Mouse (Mus musculus): ENCODE data around the gene Sh2b2. TPM values are rescaled to one million over a fixed set of nuclear protein-coding genes. Genes with fewer than 3 reads are reported as not detected.

Sh2b2 gene
- polyA plus RNA-seq, 1 experiment, result 5.1 TPM

GRCm38 (mm10) chr5:136230348-136231035 lies 15.9 kb downstream of the Sh2b2 start:
- Histone ChIP-seq H3K4me3 (replicated peaks; ENCODE audit: control insufficient read depth, low read depth, low read length) (no peak overlapping the region), H3K27ac (ENCODE audit: control insufficient read depth, insufficient read depth, low read depth, low read length, poor library complexity) (no peak overlapping the region), H3K4me1 (ENCODE audit: control insufficient read depth, insufficient read depth, low read length) (no peaks in the 10 kb centered on the region; the same call in 1 of the 2 replicates)
- TF ChIP-seq POLR2A (IDR thresholded peaks at IDR 0.05; ENCODE audit: borderline replicate concordance, control insufficient read depth, low read depth, low read length) (no peak), CTCF (IDR thresholded peaks at IDR 0.05; ENCODE audit: control insufficient read depth, insufficient read depth, low read length) (no peak)
- WGBS, result 71% methylated on average over 4 of the region's 4 CpGs

- TF ChIP-seq POLR2A (IDR thresholded peaks at IDR 0.05; ENCODE audit: borderline replicate concordance, control insufficient read depth, low read depth, low read length), result no peak
- no peak for TF ChIP-seq CTCF (IDR thresholded peaks at IDR 0.05; ENCODE audit: control insufficient read depth, insufficient read depth, low read length)
- WGBS, result 22% methylated on average over 7 of the region's 7 CpGs
- Histone ChIP-seq H3K4me3 (replicated peaks; ENCODE audit: control insufficient read depth, low read depth, low read length) (no peak overlapping the region), H3K27ac (ENCODE audit: control insufficient read depth, insufficient read depth, low read depth, low read length, poor library complexity) (no peak overlapping the region), H3K4me1 (ENCODE audit: control insufficient read depth, insufficient read depth, low read length) (no peaks in the 10 kb centered on the region; the same call in 1 of the 2 replicates)
These were observed 20.0 kb downstream of the Sh2b2 start for GRCm38 (mm10) chr5:136226246-136226876.

GRCm38 (mm10) chr5:136218585-136218984 lies 27.8 kb downstream of the Sh2b2 start:
- Histone ChIP-seq H3K4me3 (replicated peaks; ENCODE audit: control insufficient read depth, low read depth, low read length) (no peak overlapping the region), H3K27ac (ENCODE audit: control insufficient read depth, insufficient read depth, low read depth, low read length, poor library complexity) (no peak overlapping the region), H3K4me1 (ENCODE audit: control insufficient read depth, insufficient read depth, low read length) (peaks cover 6% of the 10 kb centered on the region; the same call in 1 of the 2 replicates)
- WGBS, result 89% methylated on average over 12 of the region's 12 CpGs
- TF ChIP-seq CTCF (IDR thresholded peaks at IDR 0.05; ENCODE audit: control insufficient read depth, insufficient read depth, low read length) (no peak), POLR2A (IDR thresholded peaks at IDR 0.05; ENCODE audit: borderline replicate concordance, control insufficient read depth, low read depth, low read length) (no peak)

- Histone ChIP-seq H3K4me1 (ENCODE audit: control insufficient read depth, insufficient read depth, low read length) (peaks cover 7% of the 10 kb centered on the region; the same call in 1 of the 2 replicates), H3K27ac (ENCODE audit: control insufficient read depth, insufficient read depth, low read depth, low read length, poor library complexity) (no peak overlapping the region; the same call in 1 of the 2 replicates), H3K4me3 (replicated peaks; ENCODE audit: control insufficient read depth, low read depth, low read length) (no peak overlapping the region)
- TF ChIP-seq POLR2A (IDR thresholded peaks at IDR 0.05; ENCODE audit: borderline replicate concordance, control insufficient read depth, low read depth, low read length), result no peak
- TF ChIP-seq CTCF (IDR thresholded peaks at IDR 0.05; ENCODE audit: control insufficient read depth, insufficient read depth, low read length), result no peak
- WGBS, result 20% methylated on average over 4 of the region's 4 CpGs
These were observed 28.4 kb downstream of the Sh2b2 start for GRCm38 (mm10) chr5:136217932-136218381.

- Histone ChIP-seq H3K27ac (ENCODE audit: control insufficient read depth, insufficient read depth, low read depth, low read length, poor library complexity) (peak overlapping the region; percentile 72), H3K4me3 (replicated peaks; ENCODE audit: control insufficient read depth, low read depth, low read length) (no peak overlapping the region), H3K4me1 (ENCODE audit: control insufficient read depth, insufficient read depth, low read length) (peaks cover 11% of the 10 kb centered on the region; the same call in 1 of the 2 replicates)
- 45% methylated on average over 18 of the region's 18 CpGs for WGBS
- no peak for TF ChIP-seq POLR2A (IDR thresholded peaks at IDR 0.05; ENCODE audit: borderline replicate concordance, control insufficient read depth, low read depth, low read length)
- no peak for TF ChIP-seq CTCF (IDR thresholded peaks at IDR 0.05; ENCODE audit: control insufficient read depth, insufficient read depth, low read length)
These were observed 29.2 kb downstream of the Sh2b2 start for GRCm38 (mm10) chr5:136217004-136217665.

- WGBS, result 30% methylated on average over 5 of the region's 5 CpGs
- TF ChIP-seq POLR2A (IDR thresholded peaks at IDR 0.05; ENCODE audit: borderline replicate concordance, control insufficient read depth, low read depth, low read length) (no peak), CTCF (IDR thresholded peaks at IDR 0.05; ENCODE audit: control insufficient read depth, insufficient read depth, low read length) (no peak)
- Histone ChIP-seq H3K27ac (ENCODE audit: control insufficient read depth, insufficient read depth, low read depth, low read length, poor library complexity) (peak overlapping the region; percentile 72), H3K4me3 (replicated peaks; ENCODE audit: control insufficient read depth, low read depth, low read length) (no peak overlapping the region), H3K4me1 (ENCODE audit: control insufficient read depth, insufficient read depth, low read length) (peaks cover 14% of the 10 kb centered on the region)
These were observed 30.4 kb downstream of the Sh2b2 start for GRCm38 (mm10) chr5:136215958-136216357.

GRCm38 (mm10) chr5:136215211-136215610 lies 31.1 kb downstream of the Sh2b2 start:
- no peak overlapping the region for H3K27ac ChIP-seq (ENCODE audit: control insufficient read depth, insufficient read depth, low read depth, low read length, poor library complexity)
- peaks cover 20% of the 10 kb centered on the region for H3K4me1 ChIP-seq (ENCODE audit: control insufficient read depth, insufficient read depth, low read length)
- WGBS, result 86% methylated on average over 3 of the region's 3 CpGs

GRCm38 (mm10) chr5:136213716-136214115 lies 32.6 kb downstream of the Sh2b2 start:
- 40% methylated on average over 5 of the region's 5 CpGs for WGBS
- TF ChIP-seq POLR2A (IDR thresholded peaks at IDR 0.05; ENCODE audit: borderline replicate concordance, control insufficient read depth, low read depth, low read length) (no peak), CTCF (IDR thresholded peaks at IDR 0.05; ENCODE audit: control insufficient read depth, insufficient read depth, low read length) (no peak)
- Histone ChIP-seq H3K4me3 (replicated peaks; ENCODE audit: control insufficient read depth, low read depth, low read length) (no peak overlapping the region), H3K4me1 (ENCODE audit: control insufficient read depth, insufficient read depth, low read length) (peaks cover 20% of the 10 kb centered on the region), H3K27ac (ENCODE audit: control insufficient read depth, insufficient read depth, low read depth, low read length, poor library complexity) (peak overlapping the region; percentile 92)

More at GRCm38 (mm10) chr5:136215211-136215610, 31.1 kb downstream of the Sh2b2 start:
- TF ChIP-seq CTCF (IDR thresholded peaks at IDR 0.05; ENCODE audit: control insufficient read depth, insufficient read depth, low read length), result no peak
- TF ChIP-seq POLR2A (IDR thresholded peaks at IDR 0.05; ENCODE audit: borderline replicate concordance, control insufficient read depth, low read depth, low read length), result no peak
- H3K4me3 ChIP-seq (replicated peaks; ENCODE audit: control insufficient read depth, low read depth, low read length), result no peak overlapping the region
